Mouse (Mus musculus) limb, embryonic 14.5 days (tissue): ENCODE data around the gene Slfn14. TPM values are rescaled to one million over a fixed set of nuclear protein-coding genes. Genes with fewer than 3 reads are reported as not detected.
"Not testable (repeated sequence)": the region's sequence is repeated elsewhere in the genome, so short reads cannot be mapped to it uniquely, and the experiment has no call there.

Source experiments
- ATAC-seq: fragments of 200-750 bp; cut with Nextera tagmentation; 2 replicates; pipeline ENCODE4 v1.8.0; 2017; ENCODE audit warnings: low read depth, moderate number of reproducible peaks, moderate TSS enrichment; ENCODE audit not compliant: low FRiP score
- DNase-seq: peaks from one replicate; pipeline ENCODE4 v3.0.0-alpha.2; 2015; ENCODE audit warnings: low spot score
- H3K27ac ChIP-seq: fragments of 300-500 bp; sonication (generic); replicated peaks from 2 replicates; pipeline ENCODE4 v1.5.1; 2014; ENCODE audit warnings: low read depth, mild to moderate bottlenecking, low read length, moderate library complexity, mixed read lengths
- H3K27me3 ChIP-seq: fragments of 300-500 bp; sonication (generic); 2 replicates; pipeline ENCODE4 v1.6.1; 2014; ENCODE audit warnings: low read length, mixed read lengths; ENCODE audit not compliant: control insufficient read depth, insufficient read depth
- H3K36me3 ChIP-seq: fragments of 300-500 bp; sonication (generic); 2 replicates; pipeline ENCODE4 v1.6.1; 2014; ENCODE audit warnings: mild to moderate bottlenecking, low read length, moderate library complexity, mixed read lengths; ENCODE audit not compliant: control insufficient read depth, insufficient read depth
- H3K4me1 ChIP-seq: fragments of 300-500 bp; sonication (generic); 2 replicates; pipeline ENCODE4 v1.6.1; 2014; ENCODE audit warnings: antibody characterized with exemption, low read length, mixed read lengths; ENCODE audit not compliant: control insufficient read depth, insufficient read depth
- H3K4me2 ChIP-seq: fragments of 300-500 bp; sonication (generic); replicated peaks from 2 replicates; pipeline ENCODE4 v1.6.1; 2014; ENCODE audit warnings: low read depth, mild to moderate bottlenecking, low read length, moderate library complexity; ENCODE audit not compliant: severe bottlenecking
- H3K4me3 ChIP-seq: fragments of 300-500 bp; sonication (generic); replicated peaks from 2 replicates; pipeline ENCODE4 v1.5.1; 2014; ENCODE audit warnings: low read length
- H3K9ac ChIP-seq: fragments of 300-500 bp; sonication (generic); 2 replicates; pipeline ENCODE4 v1.6.1; 2014; ENCODE audit warnings: mild to moderate bottlenecking, low read depth, low read length, moderate library complexity; ENCODE audit not compliant: severe bottlenecking
- H3K9me3 ChIP-seq: fragments of 300-500 bp; sonication (generic); 2 replicates; pipeline ENCODE4 v1.6.1; 2016; ENCODE audit warnings: low read length; ENCODE audit not compliant: control insufficient read depth
- POLR2A ChIP-seq: fragments of 200-500 bp; IDR thresholded peaks from 2 replicates; pipeline ENCODE4 v1.8.0; 2012; ENCODE audit warnings: inconsistent platforms, mild to moderate bottlenecking, moderate library complexity, borderline replicate concordance; ENCODE audit not compliant: insufficient read depth, insufficient read length; ENCODE audit errors: extremely low read depth
- WGBS: fragments of 180-500 bp; shearing (Covaris S2); extraction: QIAGEN DNeasy Blood & Tissue Kit; methylation state at CpG from one replicate; pipeline ENCODE4 v1.1.7; 2014; 5-methylcytosine and 5-hydroxymethylcytosine counted together
- polyA plus RNA-seq, 2 experiments: library from polyadenylated mRNA; depleted of rRNA in 1 of 2; stranded (reverse) in 1 of 2; unstranded in 1 of 2; fragments of >200 nt; fragmentation: Nextera tagmentation in 1 of 2; extraction: Ambion mirVana in 1 of 2; gene quantifications; 2 replicates each; pipeline versions ENCODE4 v1.2.1 to v1.2.3; 2012 to 2014

The Slfn14 gene
- polyA plus RNA-seq, 2 experiments: 0.07 to 0.09 TPM

DNA sequence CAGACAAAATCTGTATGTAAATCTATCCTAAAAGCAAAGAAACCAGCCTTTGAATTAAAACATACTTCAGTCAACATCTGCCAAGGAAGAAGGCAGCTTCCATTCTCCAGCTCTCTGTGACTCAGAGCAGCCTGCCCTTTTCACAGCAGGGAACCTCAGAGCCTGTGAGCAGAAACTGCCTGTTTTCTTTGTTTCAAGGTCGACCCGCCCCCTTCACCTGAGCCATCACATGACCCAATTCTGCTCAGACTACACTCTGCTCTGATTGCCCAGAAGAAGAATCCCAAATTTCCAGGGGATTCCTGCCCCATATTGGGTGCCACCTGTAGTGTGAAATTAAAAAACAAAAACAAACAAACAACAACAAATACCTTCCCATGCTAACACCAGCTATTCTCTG lies 46.7 kb downstream of the Slfn14 start:
- 26% methylated on average over 2 of the region's 2 CpGs for WGBS
- ATAC-seq: no peak
- H3K4me2 ChIP-seq: no peak overlapping the region
- H3K27me3 ChIP-seq: no peaks in the 10 kb centered on the region
- no peak overlapping the region for H3K27ac ChIP-seq
- H3K9ac ChIP-seq: no peak overlapping the region
- no peak for TF ChIP-seq POLR2A
- DNase-seq: no peak
- H3K36me3 ChIP-seq: no peaks in the 10 kb centered on the region
- no peaks in the 10 kb centered on the region for H3K9me3 ChIP-seq
- no peaks in the 10 kb centered on the region for H3K4me1 ChIP-seq
- no peak overlapping the region for H3K4me3 ChIP-seq

DNA sequence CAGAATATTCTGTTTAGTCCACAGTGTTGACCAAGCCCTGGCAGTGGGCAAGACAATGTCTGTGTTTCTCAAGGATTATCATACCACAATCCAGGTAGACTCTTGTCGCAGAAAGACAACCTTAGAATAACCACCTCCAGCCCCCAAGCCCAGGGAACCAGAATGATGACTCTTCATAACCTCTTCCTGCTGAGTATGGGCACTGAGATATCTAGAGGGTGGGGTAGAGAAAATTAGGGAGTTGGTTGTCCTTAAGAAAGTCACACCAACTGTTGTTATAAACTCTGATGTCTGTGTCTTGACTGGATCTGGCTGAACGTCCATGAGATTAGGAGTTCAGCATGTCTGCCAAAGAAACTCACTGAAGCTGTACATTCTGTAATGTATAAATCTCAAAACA lies 48.1 kb downstream of the Slfn14 start:
- TF ChIP-seq POLR2A: no peak
- no peaks in the 10 kb centered on the region for H3K4me1 ChIP-seq
- no peak overlapping the region for H3K9ac ChIP-seq
- H3K27ac ChIP-seq: no peak overlapping the region
- no peak for ATAC-seq
- no peak overlapping the region for H3K4me3 ChIP-seq
- WGBS: 91% methylated on average over 2 of the region's 2 CpGs
- no peaks in the 10 kb centered on the region for H3K9me3 ChIP-seq
- DNase-seq: no peak
- H3K36me3 ChIP-seq: no peaks in the 10 kb centered on the region
- H3K27me3 ChIP-seq: no peaks in the 10 kb centered on the region
- no peak overlapping the region for H3K4me2 ChIP-seq

GRCm38 (mm10) chr11:83237390-83237789 lies 49.1 kb downstream of the Slfn14 start:
- 74% methylated on average over 9 of the region's 9 CpGs for WGBS
- DNase-seq, H3K36me3 ChIP-seq, H3K4me3 ChIP-seq, H3K27ac ChIP-seq, H3K9ac ChIP-seq, H3K4me1 ChIP-seq, H3K4me2 ChIP-seq, H3K9me3 ChIP-seq, H3K27me3 ChIP-seq, ATAC-seq: not testable (repeated sequence)

GRCm38 (mm10) chr11:83233621-83234020 lies 52.9 kb downstream of the Slfn14 start:
- not testable (repeated sequence) for H3K4me2 ChIP-seq, H3K9ac ChIP-seq, H3K27ac ChIP-seq, H3K27me3 ChIP-seq, DNase-seq, ATAC-seq, H3K9me3 ChIP-seq, H3K4me3 ChIP-seq, H3K36me3 ChIP-seq, H3K4me1 ChIP-seq
- 58% methylated on average over 5 of the region's 5 CpGs for WGBS

- WGBS: 67% methylated on average over 3 of the region's 3 CpGs
- Histone ChIP-seq H3K27ac (no peak overlapping the region), H3K27me3 (no peaks in the 10 kb centered on the region), H3K4me3 (no peak overlapping the region), H3K4me2 (no peak overlapping the region), H3K36me3 (no peaks in the 10 kb centered on the region), H3K9ac (no peak overlapping the region), H3K9me3 (no peaks in the 10 kb centered on the region), H3K4me1 (no peaks in the 10 kb centered on the region)
- TF ChIP-seq POLR2A: no peak
- no peak for ATAC-seq
- DNase-seq: no peak
Measured at GRCm38 (mm10) chr11:83230966-83231365, 55.6 kb downstream of the Slfn14 start.
